Mouse (Mus musculus) embryonic facial prominence, embryonic 13.5 days (tissue): ENCODE results near the gene Baiap2l1. TPM values are rescaled to one million over a fixed set of nuclear protein-coding genes. Genes with fewer than 3 reads are reported as not detected.

Experiments
- ATAC-seq: fragments of 200-750 bp; cut with Nextera tagmentation; 2 replicates; pipeline ENCODE4 v1.8.0; 2017; ENCODE audit warnings: low read depth; ENCODE audit not compliant: insufficient number of reproducible peaks, insufficient read depth, low FRiP score, low TSS enrichment
- H3K27ac ChIP-seq: fragments of 300-500 bp; sonication (generic); 2 replicates; pipeline ENCODE4 v1.5.1; 2015; ENCODE audit warnings: moderate library complexity, mild to moderate bottlenecking, inconsistent platforms
- H3K27me3 ChIP-seq: fragments of 300-500 bp; sonication (generic); 2 replicates; pipeline ENCODE4 v1.6.1; 2015; ENCODE audit warnings: mild to moderate bottlenecking, inconsistent platforms
- H3K36me3 ChIP-seq: fragments of 300-500 bp; sonication (generic); 2 replicates; pipeline ENCODE4 v1.6.1; 2015; ENCODE audit warnings: mild to moderate bottlenecking, inconsistent platforms
- H3K4me1 ChIP-seq: fragments of 300-500 bp; sonication (generic); 2 replicates; pipeline ENCODE4 v1.6.1; 2015; ENCODE audit warnings: inconsistent platforms
- H3K4me2 ChIP-seq: fragments of 300-500 bp; sonication (generic); 2 replicates; pipeline ENCODE4 v1.6.1; 2015; ENCODE audit warnings: moderate library complexity, mild to moderate bottlenecking, inconsistent platforms
- H3K4me3 ChIP-seq: fragments of 300-500 bp; sonication (generic); 2 replicates; pipeline ENCODE4 v1.5.1; 2015; ENCODE audit warnings: mild to moderate bottlenecking, inconsistent platforms
- H3K9ac ChIP-seq: fragments of 300-500 bp; sonication (generic); 2 replicates; pipeline ENCODE4 v1.6.1; 2015; ENCODE audit warnings: mild to moderate bottlenecking, inconsistent platforms
- H3K9me3 ChIP-seq: fragments of 300-500 bp; sonication (generic); 2 replicates; pipeline ENCODE4 v1.6.1; 2016; ENCODE audit warnings: inconsistent platforms
- WGBS: fragments of 180-500 bp; shearing (Covaris S2); methylation state at CpG from one replicate; pipeline ENCODE4 v1.1.7; 2015; ENCODE audit warnings: mixed read lengths; 5-methylcytosine and 5-hydroxymethylcytosine counted together
- polyA plus RNA-seq: library from polyadenylated mRNA; unstranded; fragments of >200 nt; fragmentation: Nextera tagmentation; extraction: Ambion mirVana; gene quantifications from 2 replicates; pipeline ENCODE4 v1.2.1, GENCODE M21; 2015

Baiap2l1 gene
- polyA plus RNA-seq, 1 experiment from 2014 or later = 4.4 TPM

DNA sequence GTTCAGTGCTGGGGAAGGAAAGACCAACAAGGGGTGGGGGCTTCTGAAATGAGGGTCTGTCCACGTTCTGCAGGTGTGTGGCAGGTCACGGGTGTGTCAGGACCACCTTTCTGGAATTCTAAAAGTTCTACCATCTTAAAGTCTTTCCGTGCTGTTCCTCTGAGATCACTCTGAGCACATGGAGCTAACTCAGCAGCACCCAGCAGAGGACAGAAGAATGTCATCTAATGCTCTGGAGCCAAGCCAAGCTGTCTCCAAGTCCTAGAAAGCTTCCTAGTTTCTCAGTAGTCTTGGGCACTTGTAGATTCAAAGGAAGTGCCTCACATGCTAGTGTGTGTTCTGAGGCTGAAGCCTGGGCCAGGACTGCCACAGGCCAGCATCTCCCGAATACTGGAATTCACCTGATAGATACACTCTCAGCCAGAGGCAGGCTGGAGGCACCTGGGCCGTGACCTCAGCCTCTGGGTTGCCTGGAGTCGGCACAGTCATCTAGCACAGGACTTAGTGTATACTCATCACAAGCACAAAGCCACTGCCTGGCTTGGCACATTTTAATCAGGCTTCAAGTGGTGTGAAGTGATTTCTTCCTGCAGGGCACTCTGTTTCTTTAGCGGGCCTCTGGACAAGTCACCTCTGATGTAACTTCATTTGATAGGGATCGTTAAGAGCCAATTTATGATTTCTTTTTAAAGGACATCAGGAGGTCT is 90.2 kb downstream of the Baiap2l1 start:
- Histone ChIP-seq H3K9ac (no peak overlapping the region), H3K27me3 (no peaks in the 10 kb centered on the region), H3K27ac (no peak overlapping the region), H3K9me3 (no peaks in the 10 kb centered on the region), H3K36me3 (peaks cover 56% of the 10 kb centered on the region), H3K4me2 (no peak overlapping the region), H3K4me1 (peaks cover 8% of the 10 kb centered on the region), H3K4me3 (no peak overlapping the region)
- no peak for ATAC-seq
- 77% methylated on average over 8 of the region's 8 CpGs for WGBS

DNA sequence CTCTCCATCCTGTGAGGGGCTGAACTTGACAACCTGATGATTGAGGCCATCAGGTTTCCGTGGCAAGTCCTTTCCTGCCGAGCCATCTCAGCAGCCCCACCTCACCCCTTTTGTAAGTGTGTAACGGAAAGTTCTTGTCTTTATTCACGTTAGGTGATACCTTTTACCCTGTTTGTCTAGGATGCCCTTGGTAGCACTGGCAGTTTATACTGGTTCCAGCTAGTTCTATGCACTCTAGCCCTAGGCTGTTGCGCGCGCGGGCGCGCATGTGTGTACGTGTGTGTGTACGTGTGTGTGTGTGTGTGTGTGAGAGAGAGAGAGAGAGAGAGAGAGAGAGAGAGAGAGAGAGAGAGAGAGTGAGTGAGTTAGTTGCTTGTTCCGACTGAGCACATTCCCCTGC is 94.4 kb downstream of the Baiap2l1 start:
- H3K27me3 ChIP-seq = no peaks in the 10 kb centered on the region
- H3K4me1 ChIP-seq = peaks cover 41% of the 10 kb centered on the region
- H3K27ac ChIP-seq = no peak overlapping the region
- H3K9me3 ChIP-seq = no peaks in the 10 kb centered on the region
- H3K36me3 ChIP-seq = peaks cover 59% of the 10 kb centered on the region
- H3K4me2 ChIP-seq = no peak overlapping the region
- ATAC-seq = no peak
- no peak overlapping the region for H3K4me3 ChIP-seq
- no peak overlapping the region for H3K9ac ChIP-seq
- 82% methylated on average over 13 of the region's 13 CpGs for WGBS

DNA sequence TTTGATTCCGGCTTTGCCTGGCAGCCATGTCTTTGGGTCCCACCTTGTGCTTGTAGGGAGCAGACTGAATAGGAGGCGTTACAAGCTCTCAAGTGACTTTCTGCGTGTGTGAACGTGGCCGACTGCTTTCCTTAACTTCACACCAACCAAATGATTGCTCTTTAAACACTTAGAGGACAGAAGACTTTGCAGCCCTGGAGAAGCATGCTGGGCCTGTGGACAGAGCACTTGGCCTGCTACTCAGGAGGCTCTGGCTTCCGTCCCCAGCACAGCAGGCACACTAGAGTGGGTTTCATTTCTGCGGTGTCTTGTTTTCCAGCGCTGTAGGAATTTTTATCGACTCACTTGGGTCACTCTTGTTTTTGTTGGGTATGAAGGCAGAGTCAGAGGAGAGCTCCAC is 94.8 kb downstream of the Baiap2l1 start:
- no peak overlapping the region for H3K4me2 ChIP-seq
- H3K27ac ChIP-seq = no peak overlapping the region
- H3K27me3 ChIP-seq = no peaks in the 10 kb centered on the region
- H3K4me3 ChIP-seq = no peak overlapping the region
- H3K9ac ChIP-seq = no peak overlapping the region
- ATAC-seq = no peak
- no peaks in the 10 kb centered on the region for H3K9me3 ChIP-seq
- peaks cover 55% of the 10 kb centered on the region for H3K36me3 ChIP-seq
- WGBS = 75% methylated on average over 9 of the region's 9 CpGs
- H3K4me1 ChIP-seq = peaks cover 46% of the 10 kb centered on the region

DNA sequence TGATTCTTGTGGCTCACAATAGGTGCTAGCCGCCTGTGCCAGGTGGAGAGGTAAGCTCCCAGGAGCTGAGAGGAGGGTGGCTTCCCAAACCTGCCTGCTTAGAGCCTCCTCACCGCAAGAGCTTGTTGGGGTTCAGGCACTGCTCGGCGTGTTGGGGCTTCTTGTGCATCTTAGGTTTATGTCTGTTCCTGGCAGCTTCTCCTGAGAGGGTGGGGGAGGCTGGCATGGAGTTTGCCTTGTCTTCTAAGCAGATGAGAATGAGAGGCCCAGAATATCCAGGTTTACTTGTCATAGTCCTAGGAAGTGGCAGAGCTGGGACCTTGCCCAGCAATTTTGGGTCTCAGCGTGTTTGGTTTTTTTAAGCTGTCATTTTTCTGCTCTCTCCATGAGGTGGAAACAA is 96.1 kb downstream of the Baiap2l1 start:
- 87% methylated on average over 5 of the region's 5 CpGs for WGBS
- H3K36me3 ChIP-seq = peaks cover 45% of the 10 kb centered on the region
- H3K4me2 ChIP-seq = no peak overlapping the region
- no peak overlapping the region for H3K4me3 ChIP-seq
- H3K27me3 ChIP-seq = no peaks in the 10 kb centered on the region
- H3K9ac ChIP-seq = no peak overlapping the region
- H3K9me3 ChIP-seq = no peaks in the 10 kb centered on the region
- H3K27ac ChIP-seq = no peak overlapping the region
- H3K4me1 ChIP-seq = peaks cover 58% of the 10 kb centered on the region
- no peak for ATAC-seq

DNA sequence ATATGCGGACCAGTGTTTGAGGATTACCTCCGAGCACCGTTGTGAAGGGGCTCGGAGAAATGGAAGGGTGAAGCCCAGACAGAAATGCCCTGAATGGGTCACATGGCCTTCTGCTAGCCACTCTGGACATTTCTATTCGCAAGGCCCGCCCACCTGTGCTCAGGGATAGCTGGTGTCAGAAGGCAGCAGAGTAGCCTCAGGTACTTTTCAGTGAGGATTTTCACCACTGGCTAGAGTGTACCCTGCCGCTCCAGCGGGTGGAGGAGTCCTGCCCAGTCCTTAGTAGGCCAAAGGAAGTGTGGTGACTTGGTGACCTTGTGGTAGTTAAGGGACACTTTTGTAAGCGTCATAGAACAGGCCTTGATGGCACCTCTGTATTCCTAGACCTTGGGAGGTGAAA is 96.6 kb downstream of the Baiap2l1 start:
- H3K4me2 ChIP-seq = no peak overlapping the region
- peaks cover 62% of the 10 kb centered on the region for H3K4me1 ChIP-seq
- no peaks in the 10 kb centered on the region for H3K27me3 ChIP-seq
- no peak overlapping the region for H3K27ac ChIP-seq
- H3K4me3 ChIP-seq = no peak overlapping the region
- WGBS = 77% methylated on average over 9 of the region's 9 CpGs
- no peak for ATAC-seq
- H3K9ac ChIP-seq = no peak overlapping the region
- peaks cover 40% of the 10 kb centered on the region for H3K36me3 ChIP-seq
- H3K9me3 ChIP-seq = no peaks in the 10 kb centered on the region

DNA sequence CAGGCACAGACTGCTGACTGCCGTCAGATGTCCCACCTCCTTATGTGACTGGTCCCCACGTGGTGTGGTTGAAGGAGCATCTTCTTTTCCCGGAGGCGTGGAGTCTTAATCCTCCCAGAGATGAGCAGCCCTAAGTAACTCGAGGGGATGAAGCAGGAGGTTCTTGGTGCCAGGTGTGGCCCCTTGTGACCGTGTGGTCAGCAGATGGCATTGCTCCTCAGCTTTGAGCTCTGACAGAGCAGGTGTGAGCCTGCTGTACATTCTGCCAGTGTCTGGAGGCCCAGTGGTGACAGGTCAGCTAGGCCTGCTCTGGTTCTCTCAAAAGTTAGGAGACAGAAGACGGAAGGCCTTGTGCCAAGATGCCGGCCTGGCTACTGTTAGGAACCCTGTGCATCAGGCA is 97.4 kb downstream of the Baiap2l1 start:
- no peak for ATAC-seq
- Histone ChIP-seq H3K4me2 (no peak overlapping the region), H3K9ac (no peak overlapping the region), H3K27me3 (no peaks in the 10 kb centered on the region), H3K4me3 (no peak overlapping the region), H3K27ac (no peak overlapping the region), H3K36me3 (peaks cover 33% of the 10 kb centered on the region), H3K9me3 (no peaks in the 10 kb centered on the region), H3K4me1 (peaks cover 62% of the 10 kb centered on the region)
- WGBS = 72% methylated on average over 8 of the region's 8 CpGs

DNA sequence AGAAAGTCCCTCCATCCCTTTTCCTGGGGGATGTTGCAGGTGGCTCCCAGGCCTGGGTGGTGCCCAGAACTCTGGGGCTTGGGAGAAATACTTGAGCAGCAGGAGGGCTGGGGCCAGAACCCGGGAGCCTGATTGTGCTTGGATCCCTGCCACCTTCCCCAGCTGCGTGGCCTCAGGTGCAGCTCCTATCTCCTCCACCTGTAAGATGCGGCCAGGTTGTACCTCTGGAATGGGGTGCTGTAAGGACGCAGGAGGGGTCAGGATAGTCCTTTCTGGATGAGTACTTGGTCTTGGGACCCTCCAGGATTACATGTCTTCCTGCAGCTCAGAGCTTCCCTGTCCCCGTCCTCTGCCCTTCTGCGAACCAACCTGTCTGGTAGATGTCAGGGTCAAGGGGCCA is 98.7 kb downstream of the Baiap2l1 start:
- Histone ChIP-seq H3K9me3 (no peaks in the 10 kb centered on the region), H3K27me3 (no peaks in the 10 kb centered on the region), H3K27ac (no peak overlapping the region), H3K36me3 (peaks cover 23% of the 10 kb centered on the region), H3K9ac (no peak overlapping the region), H3K4me2 (peak overlapping the region; percentile 77; the same call in 1 of the 2 replicates), H3K4me3 (no peak overlapping the region), H3K4me1 (peaks cover 66% of the 10 kb centered on the region)
- WGBS = 67% methylated on average over 6 of the region's 6 CpGs
- no peak for ATAC-seq

DNA sequence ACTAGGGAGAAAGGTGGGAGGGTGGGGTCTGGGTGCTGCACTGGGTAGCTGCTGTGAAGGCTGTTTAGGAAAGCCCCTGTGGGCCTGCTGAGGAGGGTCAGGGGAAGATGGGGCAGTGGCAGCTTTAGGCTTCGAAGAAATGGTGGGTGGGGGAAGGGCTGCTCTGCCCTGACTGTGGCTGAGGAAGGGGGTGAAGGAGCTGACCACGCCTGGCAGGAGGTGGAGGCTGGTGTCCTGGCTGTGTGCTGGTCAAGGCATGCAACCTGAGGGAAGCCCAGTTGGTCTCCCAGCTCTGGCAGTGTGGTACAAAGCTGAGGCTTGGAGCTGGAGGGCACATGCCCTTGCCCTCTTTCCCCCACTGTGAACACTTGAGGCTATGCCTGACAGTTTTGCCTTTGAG is 99.2 kb downstream of the Baiap2l1 start:
- Histone ChIP-seq H3K4me3 (0 out of 2 replicates have a peak overlapping the region, but pooled peaks have one; percentile 95), H3K27ac (no peak overlapping the region), H3K9me3 (no peaks in the 10 kb centered on the region), H3K27me3 (no peaks in the 10 kb centered on the region), H3K9ac (peak overlapping the region; percentile 95), H3K4me1 (peaks cover 69% of the 10 kb centered on the region), H3K4me2 (peak overlapping the region; percentile 77), H3K36me3 (peaks cover 22% of the 10 kb centered on the region)
- no peak for ATAC-seq
- WGBS = 20% methylated on average over 2 of the region's 2 CpGs

DNA sequence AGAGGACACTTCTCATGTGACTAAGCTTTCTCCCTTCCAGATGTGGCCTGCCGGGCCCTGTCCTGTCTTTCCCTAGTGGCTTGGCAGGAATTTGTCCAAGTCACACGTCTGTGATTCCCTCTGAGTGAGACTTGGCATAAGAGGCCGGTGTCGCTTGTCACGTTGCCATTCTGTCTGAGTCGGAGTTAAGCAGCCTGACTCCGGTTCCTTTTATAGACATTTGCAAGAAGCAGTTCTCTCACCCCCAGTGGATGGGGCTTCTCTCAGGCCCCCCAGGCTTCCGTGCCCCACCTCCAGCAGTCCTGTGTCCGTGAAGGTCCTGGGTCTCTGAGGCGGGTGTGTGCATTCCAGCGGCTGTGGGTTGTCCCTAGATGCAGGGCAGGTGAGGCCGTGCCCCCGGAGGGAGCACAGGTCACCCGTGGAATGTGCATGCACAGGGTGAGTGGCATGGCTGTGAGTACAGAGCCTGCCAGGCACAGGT is 99.7 kb downstream of the Baiap2l1 start:
- Histone ChIP-seq H3K4me3 (peak overlapping the region; percentile 95), H3K4me1 (peaks cover 65% of the 10 kb centered on the region)
- no peak for ATAC-seq

DNA sequence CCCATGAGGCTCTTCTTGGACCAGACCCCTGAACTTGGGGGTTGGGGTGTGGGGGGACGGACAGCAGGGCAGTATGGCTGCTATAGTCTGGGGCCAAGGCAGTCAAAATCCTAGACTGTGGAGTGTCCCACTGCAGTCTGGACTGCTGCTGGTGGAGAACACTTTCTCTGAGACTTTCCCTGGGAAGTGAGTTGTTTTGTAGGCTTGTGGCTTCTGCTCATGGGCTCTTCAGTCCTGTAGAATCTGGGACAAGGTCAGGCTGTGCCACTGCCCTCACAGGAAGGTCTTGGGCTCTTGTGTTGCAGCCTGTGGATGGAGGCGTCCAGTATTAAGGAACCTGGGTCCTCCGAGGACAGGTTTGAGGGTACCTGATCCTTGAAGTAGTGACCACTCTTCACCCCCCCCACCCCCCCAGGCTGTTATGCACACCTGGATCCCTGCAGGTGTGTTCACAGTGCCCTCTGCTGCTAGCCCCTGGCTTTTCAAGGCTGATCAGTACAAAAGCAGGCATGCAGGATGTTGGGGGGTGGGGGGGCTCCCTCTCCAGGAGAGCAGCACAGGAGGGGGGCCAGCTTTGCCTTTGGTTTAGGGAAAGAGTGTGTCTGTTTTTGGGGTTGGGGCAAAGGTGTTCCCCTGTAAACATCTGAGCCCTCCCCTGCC is 100.3 kb downstream of the Baiap2l1 start:
- Histone ChIP-seq H3K4me3 (peak overlapping the region; percentile 95), H3K9ac (peak overlapping the region; percentile 95), H3K9me3 (no peaks in the 10 kb centered on the region), H3K4me1 (peaks cover 61% of the 10 kb centered on the region), H3K36me3 (peaks cover 17% of the 10 kb centered on the region), H3K27ac (peak overlapping the region; percentile 87), H3K27me3 (no peaks in the 10 kb centered on the region), H3K4me2 (peak overlapping the region; percentile 77)
- no peak for ATAC-seq
- 63% methylated on average over 3 of the region's 3 CpGs for WGBS

More for the DNA sequence above, 99.7 kb downstream of the Baiap2l1 start:
- Histone ChIP-seq H3K4me2 (peak overlapping the region; percentile 77), H3K36me3 (peaks cover 21% of the 10 kb centered on the region), H3K27me3 (no peaks in the 10 kb centered on the region), H3K9ac (peak overlapping the region; percentile 95), H3K27ac (peak overlapping the region; percentile 87; the same call in 1 of the 2 replicates), H3K9me3 (no peaks in the 10 kb centered on the region)
- 31% methylated on average over 14 of the region's 14 CpGs for WGBS

DNA sequence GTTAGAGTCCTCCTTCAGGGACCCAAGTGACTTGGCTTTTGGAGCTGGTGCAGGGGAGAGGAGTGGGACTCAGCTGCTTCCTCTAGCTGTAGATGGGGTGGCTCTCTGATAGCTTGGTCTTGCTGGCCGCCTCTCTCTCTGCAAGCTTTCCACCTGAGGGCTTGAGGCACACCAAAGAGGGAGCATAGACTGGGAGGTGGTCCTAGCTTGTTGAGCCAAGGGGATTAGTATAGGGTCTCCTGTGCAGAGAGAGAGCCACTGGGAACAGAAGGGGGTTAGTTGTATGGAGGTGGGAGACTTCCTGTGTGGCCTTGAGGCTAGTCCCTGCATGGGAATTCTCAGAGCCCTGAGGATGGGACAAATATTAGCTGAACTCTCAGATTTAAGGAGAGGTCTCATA is 101.0 kb downstream of the Baiap2l1 start:
- Histone ChIP-seq H3K9ac (peak overlapping the region; percentile 95), H3K27ac (peak overlapping the region; percentile 87), H3K4me3 (peak overlapping the region; percentile 95), H3K36me3 (peaks cover 17% of the 10 kb centered on the region), H3K27me3 (no peaks in the 10 kb centered on the region), H3K4me1 (peaks cover 56% of the 10 kb centered on the region), H3K9me3 (no peaks in the 10 kb centered on the region), H3K4me2 (peak overlapping the region; percentile 77)
- ATAC-seq = no peak
- WGBS = 16% methylated on average over 1 of the region's 1 CpGs

DNA sequence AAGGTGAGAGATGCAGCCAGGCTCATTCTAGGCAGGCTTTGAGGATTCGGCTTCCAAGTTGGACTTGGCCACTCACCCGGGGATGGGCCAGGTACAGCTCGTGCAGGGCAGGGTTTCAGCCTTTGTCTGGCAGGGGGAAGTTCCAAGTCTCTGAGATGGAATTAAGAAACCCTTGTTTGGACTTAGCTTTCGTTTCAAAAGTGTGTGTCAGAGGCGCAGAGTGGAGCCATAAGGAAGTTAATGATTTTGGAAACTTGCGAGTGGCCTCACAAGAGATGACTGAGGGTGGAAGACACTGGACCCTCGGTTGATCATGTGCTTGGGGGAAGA is 101.4 kb downstream of the Baiap2l1 start:
- H3K36me3 ChIP-seq = peaks cover 17% of the 10 kb centered on the region
- H3K4me3 ChIP-seq = peak overlapping the region; percentile 95
- H3K9ac ChIP-seq = peak overlapping the region; percentile 95
- no peaks in the 10 kb centered on the region for H3K27me3 ChIP-seq
- H3K4me1 ChIP-seq = peaks cover 52% of the 10 kb centered on the region
- no peaks in the 10 kb centered on the region for H3K9me3 ChIP-seq
- no peak for ATAC-seq
- peak overlapping the region; percentile 77 for H3K4me2 ChIP-seq
- H3K27ac ChIP-seq = peak overlapping the region; percentile 87
- 5% methylated on average over 7 of the region's 7 CpGs for WGBS
